Mouse (Mus musculus): ENCODE results near the gene Naip2.

- TF ChIP-seq CTCF (IDR thresholded peaks at IDR 0.05; ENCODE audit: control insufficient read depth, insufficient read depth, insufficient replicate concordance, low read depth, low read length), result no peak
- no peak for TF ChIP-seq POLR2A (IDR thresholded peaks at IDR 0.05; ENCODE audit: control insufficient read depth, low read depth, low read length)
Observed at GRCm38 (mm10) chr13:100125258-100125643, 76.6 kb downstream of the Naip2 start.
